Mouse (Mus musculus): ENCODE results near the gene Mllt3.

The Mllt3 gene

DNA sequence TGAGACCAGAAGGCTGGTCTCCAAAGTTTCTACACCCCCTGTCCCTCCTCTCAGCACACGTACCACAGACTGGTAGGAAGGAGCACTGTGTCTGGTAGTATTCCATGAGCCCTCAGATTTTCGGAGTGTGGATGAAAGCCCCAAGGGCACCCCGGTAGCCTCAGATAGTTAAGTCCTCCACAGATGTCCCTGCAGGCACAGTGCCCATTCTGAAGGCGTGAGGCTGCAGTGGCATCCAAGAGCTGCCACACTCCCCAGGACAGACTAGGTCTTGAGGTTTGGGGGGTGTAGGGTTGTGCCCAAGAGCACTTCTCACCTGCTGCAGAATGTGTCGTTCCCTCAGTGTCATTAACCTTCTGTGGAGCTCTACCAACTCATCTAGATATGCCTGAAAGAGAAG is 251.2 kb downstream of the Mllt3 start:
- no peak for DNase-seq (ENCODE audit: low read depth, low spot score)

DNA sequence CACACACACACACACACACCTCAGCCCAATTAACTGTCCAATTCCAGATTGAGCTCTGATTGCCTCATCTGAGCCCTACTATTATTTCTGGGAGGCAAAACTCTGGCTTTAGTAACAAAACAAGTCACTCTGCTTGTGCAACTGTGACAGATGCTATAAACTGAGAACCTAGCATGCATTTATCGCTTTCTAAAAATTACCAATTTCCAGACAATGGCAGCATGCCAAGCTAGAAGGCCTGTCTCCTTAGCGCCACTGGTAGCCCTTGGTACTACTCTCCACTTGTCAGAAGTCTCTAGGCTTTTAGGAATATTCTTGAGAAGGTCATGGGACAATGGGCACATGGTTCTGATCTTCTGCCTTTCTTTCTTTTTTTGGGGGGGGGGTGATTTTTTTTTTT is 257.4 kb downstream of the Mllt3 start:
- no peak for DNase-seq (ENCODE audit: low read depth, low spot score)

- no peak for DNase-seq (ENCODE audit: low read depth, low spot score)
Observed at GRCm38 (mm10) chr4:87774515-87774914, 258.6 kb downstream of the Mllt3 start.

GRCm38 (mm10) chr4:87767711-87768561 is 265.2 kb downstream of the Mllt3 start:
- DNase-seq (ENCODE audit: low read depth, low spot score): no peak

- DNase-seq (ENCODE audit: low read depth, low spot score): no peak
Observed at GRCm38 (mm10) chr4:87765729-87766128, 267.4 kb downstream of the Mllt3 start.

- no peak for DNase-seq (ENCODE audit: low read depth, low spot score)
Observed at GRCm38 (mm10) chr4:87761075-87761474, 272.1 kb downstream of the Mllt3 start.

DNA sequence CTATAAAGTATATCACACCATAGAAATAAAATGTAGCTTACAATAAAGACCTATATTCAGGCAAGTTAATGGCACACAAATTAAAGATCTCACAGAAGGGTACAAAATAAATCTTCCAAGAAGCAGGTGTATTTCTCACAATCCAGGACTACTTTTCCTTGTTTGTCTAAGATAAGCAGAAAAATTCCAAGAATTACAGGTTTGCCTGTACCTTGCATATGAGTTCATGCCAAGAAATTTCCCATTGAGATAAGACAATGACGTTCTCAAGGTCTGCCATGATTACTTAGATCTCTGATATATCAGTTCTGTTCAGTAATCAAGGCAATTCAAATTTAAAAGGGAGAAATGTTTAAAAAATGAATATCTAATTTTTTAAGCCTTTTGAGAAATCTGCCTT is 272.9 kb downstream of the Mllt3 start:
- DNase-seq (ENCODE audit: low read depth, low spot score): no peak

DNA sequence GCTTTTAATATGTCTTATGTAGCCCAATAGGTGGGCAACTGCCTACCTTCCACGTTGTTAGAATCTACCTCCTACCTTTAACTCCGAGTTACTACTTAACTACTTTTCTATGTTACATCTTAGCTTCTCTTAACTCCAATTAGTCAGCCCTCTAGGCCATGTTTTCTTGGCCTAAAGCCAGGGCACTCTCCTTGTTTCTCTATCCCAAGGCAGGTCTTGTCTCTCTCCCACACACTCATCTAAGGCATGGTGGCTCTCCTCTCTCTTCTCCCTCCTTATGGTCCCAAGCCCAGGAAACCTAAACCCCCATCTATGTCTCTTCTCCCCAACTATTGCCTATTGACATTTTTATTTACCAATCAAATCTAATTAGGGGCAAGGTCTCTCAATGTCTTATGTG is 273.5 kb downstream of the Mllt3 start:
- no peak for DNase-seq (ENCODE audit: low read depth, low spot score)

- no peak for DNase-seq (ENCODE audit: low read depth, low spot score)
Observed at GRCm38 (mm10) chr4:87759110-87759509, 274.1 kb downstream of the Mllt3 start.

- DNase-seq (ENCODE audit: low read depth, low spot score): no peak
Observed at GRCm38 (mm10) chr4:87751515-87751864, 281.7 kb downstream of the Mllt3 start.

- no peak for DNase-seq (ENCODE audit: low read depth, low spot score)
Observed at GRCm38 (mm10) chr4:87750856-87751514, 282.2 kb downstream of the Mllt3 start.

DNA sequence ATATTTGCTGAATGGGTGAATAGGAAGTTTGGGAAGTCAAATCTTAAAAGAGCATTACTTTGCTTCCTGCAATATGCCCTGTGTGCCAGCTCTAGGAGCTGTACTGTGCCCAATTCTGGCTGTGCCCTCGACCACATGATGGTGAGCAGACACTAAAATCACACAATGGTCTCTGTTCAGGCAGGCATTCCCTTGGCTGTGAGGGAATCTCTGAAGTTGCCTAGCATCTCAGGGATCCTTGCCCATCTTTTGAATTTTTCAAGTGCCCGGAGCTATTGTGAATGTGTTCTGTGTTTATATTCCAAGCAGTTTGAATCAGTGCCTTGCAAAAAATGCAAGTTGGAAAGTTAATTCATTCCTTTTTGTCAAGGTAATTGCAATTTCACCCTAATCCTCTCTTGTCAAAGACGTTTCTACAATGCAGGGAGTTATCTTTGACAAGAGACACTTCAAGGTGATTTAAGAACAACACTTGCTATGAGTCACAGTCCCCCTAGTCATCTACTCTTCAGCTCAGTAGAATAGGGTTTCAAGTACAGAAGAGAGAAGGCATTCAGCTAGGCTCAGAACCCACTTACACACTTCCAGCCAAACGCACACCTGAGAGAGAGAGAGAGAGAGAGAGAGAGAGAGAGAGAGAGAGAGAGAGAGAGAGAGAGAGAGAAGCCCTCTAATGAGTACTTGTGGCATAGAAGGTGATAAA is 283.5 kb downstream of the Mllt3 start:
- no peak for DNase-seq (ENCODE audit: low read depth, low spot score)

DNA sequence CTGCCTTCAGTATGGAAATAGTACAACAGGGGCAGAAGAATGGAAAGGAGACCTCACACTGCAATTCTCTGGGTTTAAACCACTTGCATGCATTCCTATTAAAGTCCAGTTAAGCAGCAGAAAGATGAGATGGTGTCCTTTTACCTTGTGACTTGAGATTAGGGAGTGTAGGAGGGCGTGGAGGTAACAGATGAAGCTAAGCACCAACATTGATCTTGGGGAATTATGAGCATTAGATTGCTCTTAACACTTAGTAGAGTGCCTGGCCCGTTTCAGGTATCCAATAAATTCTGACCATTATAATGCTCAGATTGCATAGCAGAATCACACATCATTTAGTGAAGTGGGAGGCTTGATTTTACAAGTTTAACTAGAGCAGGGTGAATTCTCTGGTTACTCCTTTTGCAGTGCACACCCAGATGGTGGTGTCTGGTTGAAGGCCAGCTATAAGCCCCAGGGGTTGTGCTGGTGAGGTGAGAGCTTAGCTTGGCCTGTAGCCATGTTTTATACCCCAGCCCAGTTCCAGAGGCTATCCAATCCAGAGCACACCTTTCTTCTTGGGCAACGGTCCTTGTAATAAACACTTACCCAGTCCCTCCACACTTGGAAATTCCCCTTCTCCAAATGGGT is 288.0 kb downstream of the Mllt3 start:
- DNase-seq (ENCODE audit: low read depth, low spot score): no peak

- DNase-seq (ENCODE audit: low read depth, low spot score): peak; percentile 22
Observed at GRCm38 (mm10) chr4:87739524-87740128, 293.5 kb downstream of the Mllt3 start.

DNA sequence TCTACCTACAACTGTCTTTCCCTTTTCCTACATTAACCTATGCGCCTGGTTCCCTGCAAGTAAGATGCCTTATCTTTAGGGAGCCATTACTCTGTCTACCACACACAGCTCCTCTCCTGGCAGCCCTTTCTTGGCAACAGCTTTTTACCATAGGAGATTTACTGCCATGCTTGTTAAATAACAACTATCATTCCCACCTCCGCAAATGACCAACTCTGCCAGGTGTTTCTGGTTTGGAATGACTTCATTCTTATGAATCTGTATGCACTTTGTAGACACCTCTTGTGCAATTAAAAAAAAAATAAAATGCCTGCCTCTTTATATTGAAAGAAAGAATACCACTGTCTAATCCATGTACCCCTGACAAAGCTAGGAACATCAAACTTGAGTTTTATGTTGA is 294.1 kb downstream of the Mllt3 start:
- DNase-seq (ENCODE audit: low read depth, low spot score): no peak

- no peak for DNase-seq (ENCODE audit: low read depth, low spot score)
Observed at GRCm38 (mm10) chr4:87737201-87737806, 295.9 kb downstream of the Mllt3 start.

- DNase-seq (ENCODE audit: low read depth, low spot score): no peak
Observed at GRCm38 (mm10) chr4:87736779-87737178, 296.4 kb downstream of the Mllt3 start.

DNA sequence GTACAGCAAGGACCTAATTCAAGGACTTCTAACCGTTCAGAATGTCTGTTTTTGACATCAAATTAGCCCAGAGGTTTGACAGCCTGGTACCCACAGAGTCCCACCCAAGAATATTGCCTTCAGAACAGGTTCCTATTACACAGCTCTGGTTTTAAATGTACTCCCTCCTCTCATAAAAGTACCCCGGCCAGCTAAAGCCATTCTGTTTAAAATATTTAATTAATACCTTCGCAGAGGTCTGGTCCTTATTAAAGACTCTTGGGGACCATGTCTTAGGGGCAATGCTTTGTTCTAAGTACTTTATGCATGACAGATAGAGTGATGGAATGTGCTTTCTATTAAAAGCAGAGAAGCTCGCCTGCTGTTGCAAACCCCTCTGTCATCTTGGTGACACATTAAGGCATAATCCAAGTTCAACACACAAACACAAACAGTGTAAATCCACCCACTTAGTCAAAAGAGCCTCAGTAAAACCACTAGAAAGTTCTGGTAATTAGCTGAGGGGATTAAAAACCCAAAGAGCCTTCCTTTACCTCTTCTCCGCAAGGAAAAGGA is 302.0 kb downstream of the Mllt3 start:
- no peak for DNase-seq (ENCODE audit: low read depth, low spot score)

DNA sequence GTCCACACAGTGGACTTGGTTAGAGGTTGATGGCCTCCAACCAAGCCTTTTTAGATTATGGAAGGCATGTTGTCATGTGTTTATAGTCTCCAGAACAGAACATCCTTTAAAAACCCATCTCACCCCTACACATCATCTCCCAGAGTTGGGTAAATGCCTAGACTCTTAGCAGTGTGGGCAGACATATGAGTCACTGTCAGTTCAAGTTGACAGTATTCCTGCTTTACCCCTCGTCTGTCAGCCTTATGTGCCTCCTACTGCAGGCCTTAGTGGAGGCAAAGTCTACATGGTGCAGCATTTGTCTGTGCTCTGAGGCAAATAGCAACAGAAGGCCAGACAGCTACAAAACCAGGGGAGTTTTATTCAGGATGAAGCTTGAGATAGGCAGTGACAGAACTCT is 304.6 kb downstream of the Mllt3 start:
- DNase-seq (ENCODE audit: low read depth, low spot score): no peak

DNA sequence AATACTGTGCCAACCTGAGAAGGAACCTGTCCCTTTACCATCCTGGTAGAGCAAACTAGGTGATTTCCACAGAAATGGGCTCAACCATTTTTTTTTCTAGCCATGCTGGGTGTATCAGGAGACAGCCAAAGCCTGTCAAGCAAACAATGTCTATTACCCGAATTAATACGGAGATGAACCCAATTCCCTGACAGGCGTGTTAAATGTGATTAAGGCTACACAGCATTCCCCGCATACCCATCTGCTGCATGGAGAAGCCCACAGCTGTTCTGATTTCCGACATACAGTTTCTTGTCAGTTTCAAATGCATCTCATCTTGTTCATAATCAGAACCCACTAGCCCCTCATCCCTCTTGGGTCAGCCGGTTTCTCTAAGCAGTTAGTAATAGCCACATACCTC is 309.7 kb downstream of the Mllt3 start:
- DNase-seq (ENCODE audit: low read depth, low spot score): no peak

Data from brain, embryonic 18.5 days (tissue).